Mouse (Mus musculus): ENCODE data around the gene Pgd. TPM values are rescaled to one million over a fixed set of nuclear protein-coding genes. Genes with fewer than 3 reads are reported as not detected.

Pgd gene
- polyA plus RNA-seq, 1 experiment from 2014 or later = 146 TPM

DNA sequence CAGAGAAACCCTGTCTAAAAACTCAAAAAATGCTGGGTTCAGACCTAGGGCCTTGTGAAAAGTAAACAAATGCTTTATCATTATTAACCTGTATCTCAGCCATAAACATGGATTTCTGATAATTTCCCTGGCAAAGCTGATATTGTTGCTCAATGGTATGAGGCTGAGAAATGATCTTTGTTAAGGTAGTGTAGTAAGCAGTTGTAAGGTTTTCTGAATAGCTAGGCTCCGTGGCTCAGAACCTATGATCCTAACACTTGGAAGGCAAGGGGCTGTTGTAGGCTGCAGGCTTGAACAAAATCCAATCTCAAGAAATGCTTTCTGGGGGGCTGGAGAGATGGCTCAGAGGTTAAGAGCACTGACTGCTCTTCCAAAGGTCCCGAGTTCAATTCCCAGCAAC is 22.0 kb upstream of the Pgd start:
- no peak for ATAC-seq (ENCODE audit: low FRiP score, low TSS enrichment)
- Histone ChIP-seq H3K9me3 (ENCODE audit: low read length) (no peaks in the 10 kb centered on the region), H3K27me3 (ENCODE audit: insufficient read depth, low read length) (no peaks in the 10 kb centered on the region), H3K4me3 (ENCODE audit: low read length) (no peak overlapping the region), H3K9ac (replicated peaks; ENCODE audit: low read length) (no peak overlapping the region), H3K4me2 (replicated peaks; ENCODE audit: low read depth, low read length) (no peak overlapping the region), H3K4me1 (ENCODE audit: insufficient read depth, low read length) (no peaks in the 10 kb centered on the region), H3K36me3 (ENCODE audit: insufficient read depth, low read length) (peaks cover 40% of the 10 kb centered on the region), H3K27ac (ENCODE audit: low read length) (no peak overlapping the region)
- WGBS = 97% methylated on average over 2 of the region's 2 CpGs

DNA sequence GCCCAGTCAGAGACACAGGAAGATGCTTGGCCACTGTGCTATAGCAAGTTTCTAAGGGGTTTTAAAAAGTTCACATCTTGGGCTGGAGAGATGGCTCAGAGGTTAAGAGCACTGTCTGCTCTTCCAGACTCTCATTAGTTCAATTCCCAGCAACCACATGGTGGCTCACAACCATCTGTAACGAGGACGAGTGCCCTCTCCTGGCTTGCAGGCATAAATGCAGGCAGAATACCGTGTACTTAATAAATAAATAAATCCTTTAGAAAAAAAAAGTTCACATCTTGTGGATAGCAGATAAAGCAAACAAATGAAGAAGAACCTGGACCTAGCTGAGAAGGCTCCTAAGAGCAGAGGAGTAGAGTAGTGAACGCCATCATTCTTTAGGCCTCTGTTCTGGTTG is 16.2 kb upstream of the Pgd start:
- Histone ChIP-seq H3K27me3 (ENCODE audit: insufficient read depth, low read length) (no peaks in the 10 kb centered on the region), H3K4me1 (ENCODE audit: insufficient read depth, low read length) (no peaks in the 10 kb centered on the region), H3K4me2 (replicated peaks; ENCODE audit: low read depth, low read length) (no peak overlapping the region), H3K27ac (ENCODE audit: low read length) (no peak overlapping the region), H3K9ac (replicated peaks; ENCODE audit: low read length) (no peak overlapping the region), H3K4me3 (ENCODE audit: low read length) (no peak overlapping the region), H3K9me3 (ENCODE audit: low read length) (no peaks in the 10 kb centered on the region), H3K36me3 (ENCODE audit: insufficient read depth, low read length) (peaks cover 59% of the 10 kb centered on the region)
- no peak for ATAC-seq (ENCODE audit: low FRiP score, low TSS enrichment)
- WGBS = 61% methylated on average over 4 of the region's 4 CpGs

DNA sequence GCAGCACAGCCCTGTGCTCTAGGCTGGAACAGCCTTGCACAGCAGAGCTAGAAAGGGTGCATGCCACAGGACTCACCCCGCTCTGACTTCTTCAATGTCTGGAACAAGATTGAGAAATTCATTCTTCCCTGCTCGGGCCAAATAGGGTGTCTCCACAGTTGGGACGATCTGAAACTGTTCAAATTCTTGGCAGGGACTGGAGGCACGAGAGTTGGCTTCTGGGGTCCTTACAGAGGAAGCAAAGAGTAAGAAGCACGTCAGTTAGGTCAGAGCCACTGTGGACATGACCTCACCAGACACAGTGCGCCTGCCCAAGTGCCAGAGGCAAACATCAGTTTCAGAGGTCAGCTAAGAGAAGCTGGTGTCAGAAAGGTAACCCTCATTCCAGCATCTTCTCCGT is 15.6 kb upstream of the Pgd start:
- Histone ChIP-seq H3K4me1 (ENCODE audit: insufficient read depth, low read length) (no peaks in the 10 kb centered on the region), H3K27ac (ENCODE audit: low read length) (no peak overlapping the region), H3K36me3 (ENCODE audit: insufficient read depth, low read length) (peaks cover 54% of the 10 kb centered on the region), H3K4me2 (replicated peaks; ENCODE audit: low read depth, low read length) (no peak overlapping the region), H3K27me3 (ENCODE audit: insufficient read depth, low read length) (no peaks in the 10 kb centered on the region), H3K9me3 (ENCODE audit: low read length) (no peaks in the 10 kb centered on the region), H3K9ac (replicated peaks; ENCODE audit: low read length) (no peak overlapping the region), H3K4me3 (ENCODE audit: low read length) (no peak overlapping the region)
- ATAC-seq (ENCODE audit: low FRiP score, low TSS enrichment) = no peak
- 84% methylated on average over 7 of the region's 7 CpGs for WGBS

DNA sequence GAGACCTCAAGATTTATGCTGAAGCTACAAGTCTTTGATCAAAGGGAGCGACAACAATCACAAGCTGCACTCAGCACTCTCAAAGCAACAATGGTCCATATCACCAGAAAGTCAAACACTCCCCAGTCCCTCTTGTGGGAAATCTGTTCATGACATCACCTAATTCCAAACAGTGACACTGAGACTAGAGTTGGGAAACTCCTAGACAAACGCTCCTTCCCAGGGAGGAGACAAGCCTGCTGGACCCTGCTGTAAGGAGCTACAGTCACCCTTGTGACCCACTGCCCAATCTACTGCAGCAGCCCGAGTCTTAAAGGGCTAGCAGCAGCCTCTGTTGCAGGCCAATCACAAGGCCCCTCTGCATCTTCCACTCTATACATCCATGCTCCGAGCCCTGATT is 13.0 kb upstream of the Pgd start:
- no peak overlapping the region for H3K27ac ChIP-seq (ENCODE audit: low read length)

DNA sequence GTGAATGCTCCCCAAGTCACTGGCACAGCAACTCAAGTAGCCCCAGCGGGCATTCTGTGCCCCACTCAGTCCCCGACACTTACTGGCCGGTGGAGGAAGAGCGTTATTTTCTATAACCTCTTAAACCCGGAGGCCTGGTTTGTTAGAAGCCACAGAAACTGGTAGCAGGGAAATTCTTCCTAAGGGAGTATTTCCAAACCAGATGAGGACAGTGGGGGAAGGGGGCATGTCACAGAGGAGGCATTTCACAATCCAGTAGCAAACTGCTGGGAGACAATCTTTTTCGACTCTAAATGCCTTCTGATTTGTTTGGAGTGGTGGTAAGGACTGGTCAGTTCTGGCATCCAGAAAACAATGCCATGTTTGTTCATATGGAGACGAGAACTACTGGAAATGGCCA is 12.6 kb upstream of the Pgd start:
- 76% methylated on average over 7 of the region's 7 CpGs for WGBS
- peaks cover 35% of the 10 kb centered on the region for H3K36me3 ChIP-seq (ENCODE audit: insufficient read depth, low read length)
- no peak overlapping the region for H3K9ac ChIP-seq (replicated peaks; ENCODE audit: low read length)
- H3K4me2 ChIP-seq (replicated peaks; ENCODE audit: low read depth, low read length) = no peak overlapping the region
- ATAC-seq (ENCODE audit: low FRiP score, low TSS enrichment) = no peak
- no peak overlapping the region for H3K27ac ChIP-seq (ENCODE audit: low read length)
- no peak overlapping the region for H3K4me3 ChIP-seq (ENCODE audit: low read length)
- H3K27me3 ChIP-seq (ENCODE audit: insufficient read depth, low read length) = no peaks in the 10 kb centered on the region
- H3K9me3 ChIP-seq (ENCODE audit: low read length) = no peaks in the 10 kb centered on the region
- H3K4me1 ChIP-seq (ENCODE audit: insufficient read depth, low read length) = no peaks in the 10 kb centered on the region

More for the DNA sequence above, 13.0 kb upstream of the Pgd start:
- Histone ChIP-seq H3K4me3 (ENCODE audit: low read length) (no peak overlapping the region), H3K9ac (replicated peaks; ENCODE audit: low read length) (no peak overlapping the region), H3K27me3 (ENCODE audit: insufficient read depth, low read length) (no peaks in the 10 kb centered on the region), H3K4me2 (replicated peaks; ENCODE audit: low read depth, low read length) (no peak overlapping the region), H3K4me1 (ENCODE audit: insufficient read depth, low read length) (no peaks in the 10 kb centered on the region), H3K9me3 (ENCODE audit: low read length) (no peaks in the 10 kb centered on the region), H3K36me3 (ENCODE audit: insufficient read depth, low read length) (peaks cover 37% of the 10 kb centered on the region)
- WGBS = 40% methylated on average over 4 of the region's 4 CpGs
- no peak for ATAC-seq (ENCODE audit: low FRiP score, low TSS enrichment)

DNA sequence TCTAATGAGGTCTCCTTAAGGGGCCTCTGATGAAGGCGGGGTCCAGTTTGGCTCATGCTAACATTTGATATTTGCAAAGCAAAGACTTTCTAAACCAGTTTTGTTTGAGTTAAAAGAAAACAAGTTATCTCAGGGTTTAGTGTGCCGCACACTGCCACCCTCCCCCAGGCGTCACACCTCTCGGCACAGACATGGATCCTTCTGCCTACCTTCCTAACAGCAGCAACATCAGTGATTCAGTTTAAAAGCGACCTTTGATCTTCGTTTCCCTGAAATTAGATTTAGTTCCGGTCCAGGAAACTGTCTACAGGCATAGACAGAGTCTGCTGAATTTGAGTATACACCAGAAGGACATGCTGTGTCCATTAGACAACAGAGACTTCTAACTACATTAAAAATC is 11.8 kb upstream of the Pgd start:
- ATAC-seq (ENCODE audit: low FRiP score, low TSS enrichment) = no peak
- no peak overlapping the region for H3K9ac ChIP-seq (replicated peaks; ENCODE audit: low read length)
- no peak overlapping the region for H3K4me3 ChIP-seq (ENCODE audit: low read length)
- no peaks in the 10 kb centered on the region for H3K4me1 ChIP-seq (ENCODE audit: insufficient read depth, low read length)
- peaks cover 29% of the 10 kb centered on the region for H3K36me3 ChIP-seq (ENCODE audit: insufficient read depth, low read length)
- WGBS = 56% methylated on average over 7 of the region's 7 CpGs
- no peak overlapping the region for H3K27ac ChIP-seq (ENCODE audit: low read length)
- no peaks in the 10 kb centered on the region for H3K9me3 ChIP-seq (ENCODE audit: low read length)
- H3K27me3 ChIP-seq (ENCODE audit: insufficient read depth, low read length) = no peaks in the 10 kb centered on the region
- H3K4me2 ChIP-seq (replicated peaks; ENCODE audit: low read depth, low read length) = no peak overlapping the region

DNA sequence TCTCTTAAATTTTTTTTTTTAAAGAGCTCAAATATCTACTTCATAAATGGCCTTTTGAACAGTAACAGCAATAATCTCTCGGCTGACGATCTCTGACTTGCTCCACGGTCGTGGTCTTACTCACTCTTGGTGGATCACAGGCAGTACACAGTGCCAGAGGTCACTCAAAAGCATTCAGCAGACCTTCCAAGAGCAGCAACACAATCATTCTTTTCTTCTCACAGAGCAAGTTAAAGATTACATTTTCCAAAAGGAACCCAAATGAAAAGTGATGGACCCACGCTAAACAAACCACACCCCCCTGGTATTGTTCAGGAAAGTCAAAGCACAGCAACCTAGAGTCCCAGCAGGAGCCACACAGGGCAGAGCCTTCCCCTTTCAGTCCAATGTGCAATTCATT is 10.5 kb upstream of the Pgd start:
- H3K9ac ChIP-seq (replicated peaks; ENCODE audit: low read length) = no peak overlapping the region
- ATAC-seq (ENCODE audit: low FRiP score, low TSS enrichment) = no peak
- WGBS = 61% methylated on average over 5 of the region's 5 CpGs
- H3K4me1 ChIP-seq (ENCODE audit: insufficient read depth, low read length) = no peaks in the 10 kb centered on the region
- no peak overlapping the region for H3K4me3 ChIP-seq (ENCODE audit: low read length)
- no peak overlapping the region for H3K27ac ChIP-seq (ENCODE audit: low read length)
- no peaks in the 10 kb centered on the region for H3K9me3 ChIP-seq (ENCODE audit: low read length)
- H3K27me3 ChIP-seq (ENCODE audit: insufficient read depth, low read length) = no peaks in the 10 kb centered on the region
- H3K36me3 ChIP-seq (ENCODE audit: insufficient read depth, low read length) = peaks cover 19% of the 10 kb centered on the region
- H3K4me2 ChIP-seq (replicated peaks; ENCODE audit: low read depth, low read length) = no peak overlapping the region

DNA sequence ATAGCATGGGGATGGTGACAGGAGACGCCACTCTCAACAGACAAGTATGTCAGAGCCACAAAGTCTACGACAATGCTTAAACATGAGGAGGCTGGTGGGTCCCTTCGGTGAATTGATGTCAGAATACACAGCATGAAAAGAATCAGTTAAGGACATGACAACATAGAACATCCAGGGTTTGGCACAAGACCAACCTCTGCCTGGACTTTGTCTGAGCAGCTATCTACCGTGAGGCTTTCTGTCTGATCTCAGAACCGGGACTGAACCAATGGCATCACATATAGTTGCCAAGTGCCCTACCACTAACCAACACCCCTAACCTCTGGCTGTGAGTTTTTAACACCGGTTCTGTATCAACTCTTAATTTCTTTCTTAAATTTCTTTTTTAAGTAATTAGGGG is 10.1 kb upstream of the Pgd start:
- Histone ChIP-seq H3K4me3 (ENCODE audit: low read length) (no peak overlapping the region), H3K27me3 (ENCODE audit: insufficient read depth, low read length) (no peaks in the 10 kb centered on the region), H3K27ac (ENCODE audit: low read length) (no peak overlapping the region), H3K9me3 (ENCODE audit: low read length) (no peaks in the 10 kb centered on the region), H3K4me1 (ENCODE audit: insufficient read depth, low read length) (no peaks in the 10 kb centered on the region), H3K36me3 (ENCODE audit: insufficient read depth, low read length) (peaks cover 15% of the 10 kb centered on the region), H3K9ac (replicated peaks; ENCODE audit: low read length) (no peak overlapping the region), H3K4me2 (replicated peaks; ENCODE audit: low read depth, low read length) (no peak overlapping the region)
- no peak for ATAC-seq (ENCODE audit: low FRiP score, low TSS enrichment)
- 85% methylated on average over 6 of the region's 6 CpGs for WGBS

DNA sequence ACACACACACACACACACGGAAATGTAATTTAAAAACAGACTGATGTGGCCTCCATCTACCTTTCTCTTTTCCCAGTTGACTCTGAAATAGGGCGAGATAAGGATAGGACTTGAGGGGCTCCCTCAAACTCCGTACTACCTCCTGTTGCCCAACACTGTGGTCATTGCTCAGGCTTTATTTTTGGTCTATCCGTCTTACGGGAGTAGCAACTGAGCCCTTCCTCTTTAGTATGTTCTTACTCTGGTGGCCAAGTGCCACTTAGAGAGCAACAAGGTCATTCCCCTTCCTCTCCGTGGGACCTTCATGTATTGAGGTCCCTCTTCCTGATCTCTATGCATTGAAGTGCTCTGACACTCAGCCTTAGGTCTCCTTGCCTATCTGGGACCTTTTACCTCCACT is 7.1 kb upstream of the Pgd start:
- Histone ChIP-seq H3K4me1 (ENCODE audit: insufficient read depth, low read length) (no peaks in the 10 kb centered on the region; the same call in 1 of the 2 replicates), H3K4me2 (replicated peaks; ENCODE audit: low read depth, low read length) (no peak overlapping the region), H3K9me3 (ENCODE audit: low read length) (no peaks in the 10 kb centered on the region), H3K27me3 (ENCODE audit: insufficient read depth, low read length) (no peaks in the 10 kb centered on the region), H3K9ac (replicated peaks; ENCODE audit: low read length) (no peak overlapping the region), H3K27ac (ENCODE audit: low read length) (no peak overlapping the region), H3K4me3 (ENCODE audit: low read length) (no peak overlapping the region), H3K36me3 (ENCODE audit: insufficient read depth, low read length) (no peaks in the 10 kb centered on the region)
- WGBS = 86% methylated on average over 6 of the region's 6 CpGs
- no peak for ATAC-seq (ENCODE audit: low FRiP score, low TSS enrichment)

DNA sequence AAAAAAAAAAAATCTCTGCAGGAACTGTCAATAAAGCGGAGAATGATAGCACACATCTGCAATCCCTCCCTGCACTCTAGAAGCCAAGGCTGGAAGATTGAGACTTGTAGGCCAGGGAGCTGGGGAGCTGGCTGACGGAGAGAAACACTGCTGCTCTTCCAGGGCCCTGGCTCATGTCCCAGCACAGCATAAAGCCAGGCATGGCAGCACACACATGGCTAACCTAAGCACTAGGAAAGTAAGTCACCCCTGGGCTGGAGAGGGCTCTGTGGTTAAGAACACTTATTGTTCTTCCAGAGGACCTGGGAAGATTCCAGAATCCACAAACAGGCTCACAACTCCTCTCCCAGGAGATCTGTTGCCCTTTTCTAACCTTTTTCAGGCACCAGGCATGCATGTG is 6.1 kb upstream of the Pgd start:
- ATAC-seq (ENCODE audit: low FRiP score, low TSS enrichment) = no peak
- 52% methylated on average over 2 of the region's 2 CpGs for WGBS

More for the DNA sequence above, 6.1 kb upstream of the Pgd start:
- Histone ChIP-seq H3K27me3 (ENCODE audit: insufficient read depth, low read length) (no peaks in the 10 kb centered on the region), H3K4me1 (ENCODE audit: insufficient read depth, low read length) (peaks cover 2% of the 10 kb centered on the region; the same call in 1 of the 2 replicates), H3K36me3 (ENCODE audit: insufficient read depth, low read length) (no peaks in the 10 kb centered on the region), H3K27ac (ENCODE audit: low read length) (peak overlapping the region; percentile 55; the same call in 1 of the 2 replicates), H3K4me2 (replicated peaks; ENCODE audit: low read depth, low read length) (no peak overlapping the region), H3K9me3 (ENCODE audit: low read length) (no peaks in the 10 kb centered on the region), H3K9ac (replicated peaks; ENCODE audit: low read length) (no peak overlapping the region), H3K4me3 (ENCODE audit: low read length) (no peak overlapping the region)

Measured in kidney, embryonic 16.5 days (tissue).